Mouse (Mus musculus): ENCODE measurements at regions not wholly inside any gene's neighbourhood (a gene's known extent, or its start where the extent isn't known, plus 50 kb on each side); places are given as distances from the start of the nearest gene placed in this dataset.

DNA sequence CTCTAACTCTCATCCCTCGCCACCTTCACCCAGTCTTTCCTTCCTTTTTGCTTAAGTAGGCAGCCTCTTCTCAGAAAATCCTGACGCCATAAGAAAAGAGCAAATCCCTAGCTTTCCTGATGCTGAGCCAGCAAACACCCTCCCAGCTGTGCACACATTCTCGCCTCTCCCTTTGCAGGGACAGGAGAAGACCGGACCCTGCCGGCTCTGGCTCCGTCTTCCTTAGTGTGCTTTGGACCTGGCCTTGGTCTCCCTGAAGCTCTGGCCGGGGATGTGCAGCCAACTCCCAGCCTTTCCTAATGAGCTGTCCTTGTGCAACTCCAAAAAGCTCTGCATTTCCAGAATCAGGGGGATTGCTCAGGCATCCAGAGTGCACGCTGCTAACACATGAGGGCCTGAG lies 191.5 kb upstream of the Rgma start:
- no peaks in the 10 kb centered on the region for H3K27me3 ChIP-seq
- H3K9ac ChIP-seq (replicated peaks), result no peak overlapping the region
- peak overlapping the region; percentile 83; the same call in 1 of the 2 replicates for H3K27ac ChIP-seq (replicated peaks)
- ATAC-seq (replicated peaks), result no peak
- no peak overlapping the region for H3K4me2 ChIP-seq (replicated peaks)
- no peaks in the 10 kb centered on the region for H3K9me3 ChIP-seq
- WGBS, result 69% methylated on average over 8 of the region's 8 CpGs
- H3K4me1 ChIP-seq, result peaks cover 26% of the 10 kb centered on the region
- no peaks in the 10 kb centered on the region for H3K36me3 ChIP-seq
- no peak overlapping the region for H3K4me3 ChIP-seq

DNA sequence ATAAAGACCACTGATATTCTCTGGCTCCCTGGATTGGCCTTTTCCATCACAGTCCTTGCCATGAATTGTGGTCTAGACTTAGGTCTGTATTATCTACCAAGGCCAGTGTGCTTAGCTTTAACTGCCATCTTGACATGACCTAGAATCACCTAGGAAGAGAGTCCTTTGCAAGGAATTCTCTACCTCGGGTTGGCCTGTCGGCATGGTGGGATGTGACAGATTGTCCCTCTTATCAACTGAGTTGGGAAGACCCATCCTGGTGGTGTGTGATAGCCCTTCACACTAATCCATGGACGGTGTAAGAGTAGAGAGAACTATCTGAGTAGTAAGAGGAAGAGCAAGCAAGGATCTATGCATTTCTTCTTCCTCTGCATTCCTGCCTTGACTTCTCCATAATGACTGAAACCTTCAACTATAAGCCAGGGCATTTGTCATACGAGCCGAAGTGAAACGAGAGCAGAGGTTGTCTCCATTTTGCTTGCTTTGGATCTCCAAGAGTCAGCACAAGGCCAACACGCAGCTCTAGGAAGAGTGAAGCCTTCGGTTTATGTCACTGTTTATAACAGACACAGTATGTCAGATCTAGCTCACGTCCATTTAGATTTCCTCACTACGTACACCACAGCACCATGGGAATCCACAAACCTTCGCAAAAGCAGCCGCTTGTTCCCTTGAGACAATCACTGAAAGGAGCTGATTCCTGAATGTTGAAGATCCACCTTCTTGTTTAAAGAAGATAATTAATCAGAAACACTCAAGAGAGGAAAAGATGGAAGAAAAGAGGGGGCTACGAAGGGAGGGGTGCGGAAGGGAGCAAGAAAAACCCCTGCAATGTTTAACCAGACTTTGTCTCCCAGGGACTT lies 190.9 kb upstream of the Rgma start:
- Histone ChIP-seq H3K4me3 (no peak overlapping the region), H3K27me3 (no peaks in the 10 kb centered on the region), H3K9ac (replicated peaks) (0 out of 2 replicates have a peak overlapping the region, but pooled peaks have one; percentile 15), H3K4me2 (replicated peaks) (no peak overlapping the region; the same call in 1 of the 2 replicates), H3K27ac (replicated peaks) (peak overlapping the region; percentile 83), H3K36me3 (no peaks in the 10 kb centered on the region), H3K9me3 (no peaks in the 10 kb centered on the region), H3K4me1 (peaks cover 26% of the 10 kb centered on the region)
- no peak for ATAC-seq (replicated peaks)
- WGBS, result 63% methylated on average over 14 of the region's 14 CpGs

DNA sequence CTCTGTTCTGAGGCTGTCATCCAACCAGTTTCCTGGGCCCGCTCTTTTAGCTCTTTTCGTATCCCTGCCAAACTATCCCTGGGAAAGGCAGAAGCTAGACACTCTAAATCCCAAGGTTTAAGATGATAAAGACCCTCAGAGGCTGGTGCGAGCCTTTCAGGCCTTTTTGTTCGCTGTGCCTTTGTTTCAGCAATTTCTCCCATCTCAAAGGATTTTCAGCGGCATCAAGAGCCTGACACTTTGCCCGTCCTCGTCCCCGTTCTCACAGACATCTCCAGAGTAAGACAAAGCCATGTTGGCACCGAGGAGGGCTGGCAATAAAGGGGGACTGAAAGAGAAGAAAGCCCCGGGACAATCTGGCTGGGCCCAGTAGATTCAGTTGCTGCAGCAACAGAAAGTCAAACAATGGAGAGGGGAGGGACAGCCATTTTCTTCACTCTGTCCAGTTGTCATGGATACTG lies 190.2 kb upstream of the Rgma start:
- WGBS, result 6% methylated on average over 10 of the region's 10 CpGs
- Histone ChIP-seq H3K4me2 (replicated peaks) (no peak overlapping the region; the same call in 1 of the 2 replicates), H3K36me3 (no peaks in the 10 kb centered on the region), H3K9me3 (no peaks in the 10 kb centered on the region), H3K4me3 (no peak overlapping the region), H3K27me3 (no peaks in the 10 kb centered on the region), H3K27ac (replicated peaks) (peak overlapping the region; percentile 83), H3K9ac (replicated peaks) (peak overlapping the region; percentile 15; the same call in 1 of the 2 replicates), H3K4me1 (peaks cover 26% of the 10 kb centered on the region)
- peak; percentile 85 for ATAC-seq (replicated peaks)

DNA sequence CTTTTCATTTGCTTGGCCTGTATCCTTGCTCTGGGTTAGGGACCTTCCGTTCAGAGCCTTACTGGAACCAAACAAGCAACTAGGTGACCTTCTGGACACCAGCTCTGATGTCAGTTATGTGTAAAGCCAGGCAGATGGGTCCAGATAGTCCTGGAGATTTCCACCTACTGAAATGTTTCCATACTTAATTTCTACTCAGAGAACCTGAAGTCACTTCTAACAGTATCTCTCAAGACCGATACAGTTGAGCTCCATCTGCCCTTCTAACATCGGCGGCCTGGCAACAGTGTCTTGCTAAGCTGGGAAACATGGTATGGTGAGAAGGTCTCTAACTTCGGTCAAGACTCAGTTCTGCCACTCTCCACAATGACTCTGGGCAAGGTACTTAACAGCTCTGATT lies 189.7 kb upstream of the Rgma start:
- Histone ChIP-seq H3K4me3 (no peak overlapping the region), H3K9ac (replicated peaks) (no peak overlapping the region), H3K36me3 (no peaks in the 10 kb centered on the region), H3K27ac (replicated peaks) (peak overlapping the region; percentile 83), H3K4me1 (peaks cover 26% of the 10 kb centered on the region), H3K9me3 (no peaks in the 10 kb centered on the region), H3K4me2 (replicated peaks) (no peak overlapping the region), H3K27me3 (no peaks in the 10 kb centered on the region)
- ATAC-seq (replicated peaks), result no peak; the same call in 1 of the 2 replicates
- WGBS, result 75% methylated on average over 5 of the region's 5 CpGs

DNA sequence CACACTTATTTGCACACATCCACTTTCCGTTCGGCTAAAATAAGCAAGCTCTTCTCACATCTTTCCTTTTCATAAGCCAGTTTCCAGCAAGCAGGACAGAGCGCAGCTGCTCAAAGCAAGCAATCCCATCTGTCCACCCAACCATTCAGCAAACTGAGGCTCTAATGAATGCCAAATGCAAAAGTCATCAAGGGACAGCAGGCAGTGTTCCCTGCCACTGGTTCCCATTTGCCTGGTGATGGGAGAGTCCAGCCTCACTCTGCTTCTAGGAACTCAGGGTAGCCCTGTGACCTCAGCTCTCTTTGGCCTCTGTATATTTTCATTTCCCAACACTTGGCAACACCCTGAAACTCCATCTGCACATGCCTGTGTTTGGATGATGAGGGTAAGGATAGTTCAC lies 188.8 kb upstream of the Rgma start:
- peak; percentile 15; the same call in 1 of the 2 replicates for ATAC-seq (replicated peaks)
- no peaks in the 10 kb centered on the region for H3K36me3 ChIP-seq
- peaks cover 29% of the 10 kb centered on the region for H3K4me1 ChIP-seq
- 69% methylated on average over 3 of the region's 3 CpGs for WGBS
- no peaks in the 10 kb centered on the region for H3K9me3 ChIP-seq
- H3K27ac ChIP-seq (replicated peaks), result 0 out of 2 replicates have a peak overlapping the region, but pooled peaks have one; percentile 83
- H3K4me3 ChIP-seq, result no peak overlapping the region
- H3K27me3 ChIP-seq, result no peaks in the 10 kb centered on the region
- no peak overlapping the region for H3K9ac ChIP-seq (replicated peaks)
- H3K4me2 ChIP-seq (replicated peaks), result no peak overlapping the region

DNA sequence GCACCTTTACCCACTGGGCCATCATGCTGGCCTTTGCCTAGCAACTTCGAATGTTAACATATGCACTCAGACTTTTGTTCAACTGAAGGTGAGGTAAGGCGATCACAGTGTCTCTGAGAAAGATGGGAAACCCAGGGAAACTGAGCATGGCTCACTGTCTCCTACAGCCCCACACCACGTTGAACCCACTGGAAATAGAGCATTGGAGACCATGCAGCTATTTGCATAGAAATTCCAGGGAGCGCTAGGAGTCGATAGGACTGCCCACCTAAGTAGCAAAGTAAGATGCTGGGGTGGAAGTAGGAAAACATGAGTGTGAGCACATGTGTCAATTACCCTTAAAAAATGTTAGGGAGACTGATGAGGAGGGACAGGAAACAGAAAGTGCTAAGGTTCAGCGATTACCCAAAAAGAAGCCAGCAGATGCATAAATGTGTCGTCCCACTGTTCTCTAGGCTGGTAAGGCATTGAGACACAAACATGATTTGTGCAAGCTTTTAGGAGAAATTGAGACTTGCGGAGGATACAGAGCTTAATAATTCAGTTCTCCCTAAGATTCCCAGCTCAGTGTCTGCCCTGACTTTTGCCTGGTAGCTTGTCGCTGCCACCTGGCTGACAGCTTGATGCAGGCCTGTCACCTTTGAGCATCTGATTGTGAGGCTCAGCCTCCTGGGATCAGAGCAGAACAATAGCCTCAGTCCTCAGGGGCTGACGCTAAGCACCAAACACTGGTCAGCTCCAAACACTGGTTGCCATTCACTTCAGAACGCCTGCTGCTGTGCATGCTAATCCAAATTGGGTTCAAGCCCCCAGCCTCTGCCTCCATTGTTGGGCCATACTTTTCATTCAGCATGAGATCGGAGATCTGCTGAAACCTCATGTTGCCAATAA lies 183.7 kb upstream of the Rgma start:
- peak; percentile 62 for ATAC-seq (replicated peaks)
- H3K27me3 ChIP-seq, result no peaks in the 10 kb centered on the region
- peak overlapping the region; percentile 51 for H3K27ac ChIP-seq (replicated peaks)
- no peak overlapping the region for H3K9ac ChIP-seq (replicated peaks)
- no peak overlapping the region for H3K4me2 ChIP-seq (replicated peaks)
- WGBS, result 18% methylated on average over 12 of the region's 12 CpGs
- no peak overlapping the region for H3K4me3 ChIP-seq
- H3K4me1 ChIP-seq, result peaks cover 26% of the 10 kb centered on the region
- no peaks in the 10 kb centered on the region for H3K36me3 ChIP-seq
- no peaks in the 10 kb centered on the region for H3K9me3 ChIP-seq

DNA sequence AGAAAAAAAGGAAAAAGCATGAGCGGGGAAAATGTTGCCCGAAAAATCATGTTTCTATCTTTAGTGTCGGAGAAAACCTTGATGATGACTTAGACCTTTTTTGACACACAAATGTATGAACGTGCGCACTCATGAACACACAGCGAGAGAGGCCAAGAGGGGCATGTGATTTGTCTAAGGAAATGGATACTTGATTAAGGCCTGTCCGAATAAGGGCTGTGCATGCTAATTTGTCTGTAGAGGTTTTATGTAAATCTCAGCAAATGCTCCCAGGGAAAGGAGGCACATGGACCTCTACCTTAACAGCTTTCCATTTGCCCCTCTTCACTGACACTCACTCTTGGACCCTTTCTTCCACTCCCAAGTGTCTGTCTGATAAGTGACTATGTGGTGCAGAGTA lies 182.5 kb upstream of the Rgma start:
- 0 out of 2 replicates have a peak overlapping the region, but pooled peaks have one; percentile 7 for H3K27ac ChIP-seq (replicated peaks)
- WGBS, result 54% methylated on average over 7 of the region's 7 CpGs

DNA sequence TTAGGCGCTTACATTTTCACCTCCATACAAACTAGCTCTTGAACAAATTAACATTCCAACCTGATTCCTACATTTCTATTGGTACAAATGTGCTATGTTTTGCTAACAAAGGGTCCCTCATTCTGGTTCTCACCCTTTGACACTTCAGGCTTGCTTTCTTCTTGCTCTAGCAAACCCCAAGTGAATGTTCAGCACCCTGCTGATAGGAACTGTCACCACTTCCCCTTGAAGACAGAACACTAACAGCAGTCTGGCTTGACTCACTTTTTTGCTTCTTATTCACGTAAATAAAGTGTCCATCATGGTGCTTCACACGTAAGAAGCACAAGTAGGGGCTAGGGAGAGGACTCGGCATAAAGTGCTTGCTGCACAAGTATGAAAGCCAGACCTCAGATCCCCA lies 180.0 kb upstream of the Rgma start:
- no peak overlapping the region for H3K4me3 ChIP-seq
- H3K36me3 ChIP-seq, result no peaks in the 10 kb centered on the region
- no peaks in the 10 kb centered on the region for H3K27me3 ChIP-seq
- no peak for ATAC-seq (replicated peaks)
- 34% methylated on average over 4 of the region's 4 CpGs for WGBS
- no peak overlapping the region for H3K9ac ChIP-seq (replicated peaks)
- no peak overlapping the region for H3K27ac ChIP-seq (replicated peaks)
- H3K4me2 ChIP-seq (replicated peaks), result no peak overlapping the region
- no peaks in the 10 kb centered on the region for H3K9me3 ChIP-seq
- peaks cover 44% of the 10 kb centered on the region for H3K4me1 ChIP-seq

More for the DNA sequence above, 182.5 kb upstream of the Rgma start:
- Histone ChIP-seq H3K36me3 (no peaks in the 10 kb centered on the region), H3K9me3 (no peaks in the 10 kb centered on the region), H3K4me1 (peaks cover 34% of the 10 kb centered on the region), H3K9ac (replicated peaks) (no peak overlapping the region), H3K27me3 (no peaks in the 10 kb centered on the region), H3K4me2 (replicated peaks) (no peak overlapping the region), H3K4me3 (no peak overlapping the region)
- ATAC-seq (replicated peaks), result no peak

DNA sequence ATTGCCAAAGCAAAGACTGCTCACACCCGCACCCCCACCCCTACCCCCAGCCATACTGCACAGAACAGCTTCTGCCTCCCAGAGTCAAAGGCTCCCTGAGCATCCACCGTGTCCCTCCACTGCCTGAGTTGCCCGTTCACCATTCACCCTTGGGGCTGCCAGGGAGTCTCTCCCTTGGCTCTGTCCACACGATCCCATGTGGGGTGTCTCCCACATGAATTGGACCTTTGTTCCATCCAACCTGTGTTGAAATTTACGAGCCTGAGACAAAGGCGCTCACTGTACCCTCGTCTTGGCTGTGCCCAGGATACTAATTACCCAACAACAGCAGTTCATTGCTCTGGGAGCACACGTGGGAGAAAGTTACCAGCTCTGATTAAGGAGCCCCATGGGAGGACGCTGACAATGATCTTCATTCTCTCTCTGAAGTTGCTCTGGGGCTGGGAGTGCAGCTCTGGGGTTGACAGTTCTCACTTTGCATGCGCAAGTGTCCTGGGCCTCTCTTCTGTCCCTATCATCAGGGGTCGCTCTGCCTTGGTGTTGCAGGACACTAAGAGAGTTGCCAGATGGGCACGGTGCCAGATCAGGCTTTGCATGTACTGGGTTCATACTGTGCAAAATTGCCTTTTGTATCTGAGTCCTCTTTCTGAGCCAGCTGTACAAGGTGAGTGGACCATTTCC lies 178.3 kb upstream of the Rgma start:
- H3K9me3 ChIP-seq, result no peaks in the 10 kb centered on the region
- H3K27me3 ChIP-seq, result no peaks in the 10 kb centered on the region
- peak; percentile 82 for ATAC-seq (replicated peaks)
- 12% methylated on average over 12 of the region's 12 CpGs for WGBS
- peak overlapping the region; percentile 58 for H3K27ac ChIP-seq (replicated peaks)
- no peaks in the 10 kb centered on the region for H3K36me3 ChIP-seq
- H3K4me1 ChIP-seq, result peaks cover 46% of the 10 kb centered on the region
- H3K9ac ChIP-seq (replicated peaks), result no peak overlapping the region
- H3K4me2 ChIP-seq (replicated peaks), result no peak overlapping the region
- H3K4me3 ChIP-seq, result no peak overlapping the region

DNA sequence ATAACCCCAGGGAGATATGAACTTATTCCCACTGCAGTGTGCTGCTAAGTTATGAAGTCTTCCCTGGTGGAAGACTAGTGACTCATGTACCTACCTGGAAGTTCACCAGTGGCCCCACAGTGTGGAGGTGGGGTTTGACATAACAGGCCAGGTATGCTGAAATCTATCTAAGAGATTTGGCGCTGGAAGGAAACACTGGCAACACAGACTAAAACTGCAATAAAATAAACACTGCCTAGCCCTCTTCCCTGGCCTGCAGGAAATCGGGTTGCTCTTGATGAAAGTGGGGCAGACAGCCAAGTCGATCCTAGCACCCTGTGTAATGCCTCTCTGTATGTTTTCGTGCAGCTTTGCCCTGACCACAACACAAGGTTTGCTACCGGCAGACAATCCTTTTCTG lies 177.2 kb upstream of the Rgma start:
- no peak overlapping the region for H3K4me2 ChIP-seq (replicated peaks)
- 59% methylated on average over 5 of the region's 5 CpGs for WGBS
- H3K4me1 ChIP-seq, result peaks cover 38% of the 10 kb centered on the region
- H3K4me3 ChIP-seq, result no peak overlapping the region
- no peak overlapping the region for H3K9ac ChIP-seq (replicated peaks)
- no peaks in the 10 kb centered on the region for H3K27me3 ChIP-seq
- no peaks in the 10 kb centered on the region for H3K9me3 ChIP-seq
- H3K36me3 ChIP-seq, result no peaks in the 10 kb centered on the region
- no peak for ATAC-seq (replicated peaks)
- no peak overlapping the region for H3K27ac ChIP-seq (replicated peaks)

DNA sequence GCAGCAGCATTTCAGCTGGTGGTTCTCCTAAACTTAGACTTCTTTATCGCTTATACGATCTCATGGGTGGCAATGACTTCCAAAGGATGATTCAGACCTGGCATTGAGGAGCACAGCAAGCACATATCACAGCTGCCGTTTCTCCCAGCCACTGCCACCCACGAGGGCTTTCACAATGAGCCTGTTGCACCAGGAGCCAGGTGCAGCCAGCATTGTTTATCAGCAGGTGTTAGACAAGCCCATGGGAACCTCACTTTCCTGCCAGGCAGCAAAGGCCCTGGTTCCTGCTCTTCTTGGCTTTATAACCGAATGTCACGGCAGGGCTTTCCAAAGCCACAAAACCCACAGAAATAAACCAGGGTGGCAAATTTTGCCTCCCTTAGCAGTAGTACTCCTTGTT lies 175.3 kb upstream of the Rgma start:
- Histone ChIP-seq H3K27me3 (no peaks in the 10 kb centered on the region), H3K4me3 (no peak overlapping the region), H3K9ac (replicated peaks) (no peak overlapping the region), H3K9me3 (0 out of 2 replicates have a peak, but pooled peaks cover 5% of the 10 kb centered on the region), H3K36me3 (no peaks in the 10 kb centered on the region), H3K4me2 (replicated peaks) (no peak overlapping the region), H3K27ac (replicated peaks) (no peak overlapping the region), H3K4me1 (peaks cover 38% of the 10 kb centered on the region)
- ATAC-seq (replicated peaks), result no peak
- 64% methylated on average over 6 of the region's 6 CpGs for WGBS

Data from forebrain, embryonic 15.5 days (tissue).